Mouse (Mus musculus) right cerebral cortex, postnatal 25 days (tissue): ENCODE data around the gene Plxnc1.
A peak's percentile ranks its signal among the peaks of the same experiment; 100 is the strongest.

Experiments used
- DNase-seq: peaks from one replicate; pipeline ENCODE4 v3.0.0; 2022

Gene Plxnc1

GRCm38 (mm10) chr10:94918618-94919017, 26.0 kb downstream of the Plxnc1 start:
- no peak for DNase-seq

- no peak for DNase-seq
Measured at GRCm38 (mm10) chr10:94917990-94918389, 26.6 kb downstream of the Plxnc1 start.

GRCm38 (mm10) chr10:94917354-94917753, 27.3 kb downstream of the Plxnc1 start:
- no peak for DNase-seq

GRCm38 (mm10) chr10:94916610-94917009, 28.0 kb downstream of the Plxnc1 start:
- DNase-seq = no peak

- DNase-seq = no peak
Measured at GRCm38 (mm10) chr10:94915746-94916145, 28.9 kb downstream of the Plxnc1 start.

GRCm38 (mm10) chr10:94914081-94914480, 30.6 kb downstream of the Plxnc1 start:
- no peak for DNase-seq

GRCm38 (mm10) chr10:94913336-94913739, 31.3 kb downstream of the Plxnc1 start:
- DNase-seq = no peak

- no peak for DNase-seq
Measured at GRCm38 (mm10) chr10:94912551-94912950, 32.1 kb downstream of the Plxnc1 start.

- no peak for DNase-seq
Measured at GRCm38 (mm10) chr10:94911102-94911501, 33.5 kb downstream of the Plxnc1 start.

- DNase-seq = no peak
Measured at GRCm38 (mm10) chr10:94910570-94910969, 34.1 kb downstream of the Plxnc1 start.

GRCm38 (mm10) chr10:94909789-94910188, 34.8 kb downstream of the Plxnc1 start:
- no peak for DNase-seq

- DNase-seq = no peak
Measured at GRCm38 (mm10) chr10:94908976-94909717, 35.5 kb downstream of the Plxnc1 start.

- DNase-seq = peak; percentile 77
Measured at GRCm38 (mm10) chr10:94905689-94906473, 38.8 kb downstream of the Plxnc1 start.

- DNase-seq = no peak
Measured at GRCm38 (mm10) chr10:94905219-94905618, 39.4 kb downstream of the Plxnc1 start.

GRCm38 (mm10) chr10:94896950-94897349, 47.7 kb downstream of the Plxnc1 start:
- no peak for DNase-seq

GRCm38 (mm10) chr10:94896311-94896710, 48.3 kb downstream of the Plxnc1 start:
- DNase-seq = no peak

- DNase-seq = no peak
Measured at GRCm38 (mm10) chr10:94895876-94896275, 48.8 kb downstream of the Plxnc1 start.

GRCm38 (mm10) chr10:94889735-94890134, 54.9 kb downstream of the Plxnc1 start:
- no peak for DNase-seq

- DNase-seq = no peak
Measured at GRCm38 (mm10) chr10:94883216-94883615, 61.4 kb downstream of the Plxnc1 start.

- DNase-seq = no peak
Measured at GRCm38 (mm10) chr10:94871506-94871905, 73.1 kb downstream of the Plxnc1 start.

- no peak for DNase-seq
Measured at GRCm38 (mm10) chr10:94871102-94871501, 73.5 kb downstream of the Plxnc1 start.

- no peak for DNase-seq
Measured at GRCm38 (mm10) chr10:94866995-94867856, 77.4 kb downstream of the Plxnc1 start.

GRCm38 (mm10) chr10:94865206-94865605, 79.4 kb downstream of the Plxnc1 start:
- no peak for DNase-seq
